ENCODE assay signal across 9 mouse cellular contexts in the genomic region with DNA sequence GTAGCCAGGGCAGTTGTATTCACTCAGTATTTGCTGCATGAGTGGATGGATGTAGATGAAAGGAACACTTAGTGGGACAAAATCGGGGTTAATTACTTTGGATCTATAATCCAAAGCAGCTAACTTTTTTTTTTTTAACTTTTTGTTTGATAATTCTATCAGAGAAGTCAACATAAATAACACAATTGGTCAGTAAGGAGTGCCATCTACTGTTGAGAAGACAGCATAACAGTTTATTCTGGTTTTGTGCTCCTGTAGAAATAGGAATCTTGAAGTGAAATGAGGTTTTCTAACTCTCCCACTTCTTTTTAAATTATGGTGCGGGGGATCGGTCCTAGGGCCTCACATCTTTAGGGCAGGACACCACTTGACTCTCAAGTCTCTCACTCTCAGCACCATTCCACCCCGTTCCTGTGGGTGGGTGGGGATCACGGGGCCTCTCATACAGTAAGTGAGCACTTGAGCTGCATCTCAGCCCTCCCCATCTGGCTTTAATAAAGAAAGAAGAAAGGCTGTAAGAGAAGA.
A peak's percentile ranks its signal among the peaks of the same experiment; 100 is the strongest.
DNase-seq lines count a peak whose midpoint lies in the region; ATAC-seq and TF ChIP-seq lines count a peak whose summit lies in the region.
"Had no signal": no experiment of that assay in that cellular context is flagged by ENCODE, and none has a peak within 500 bp of the region (broad histone marks: within the 10 kb centered on the region; RNA-seq: fewer than 3 reads in every experiment).

No protein-coding gene starts in this region.

- H3K27me3 ChIP-seq in forebrain, postnatal 0 days (ENCODE audit: insufficient read depth, low read length), result no peaks in the 10 kb centered on the region
- no peaks in the 10 kb centered on the region for H3K27me3 ChIP-seq in forebrain, embryonic 15.5 days
- H3K27me3 ChIP-seq in lung, postnatal 0 days (replicated peaks; ENCODE audit: insufficient read depth, low read length), result no peaks in the 10 kb centered on the region

- no peak overlapping the region for H3K4me3 ChIP-seq in forebrain, postnatal 0 days (ENCODE audit: low read depth, low read length)
- H3K4me3 ChIP-seq in forebrain, embryonic 15.5 days, result no peak overlapping the region
- no peak overlapping the region for H3K4me3 ChIP-seq in lung, postnatal 0 days (ENCODE audit: low read depth, low read length)

- no peak for ATAC-seq in forebrain, postnatal 0 days
- no peak for ATAC-seq in forebrain, embryonic 15.5 days (replicated peaks)
- ATAC-seq in lung, postnatal 0 days, result no peak

- peak; percentile 36 for DNase-seq in forebrain, postnatal 0 days
- DNase-seq in lung, postnatal 0 days (ENCODE audit: low spot score), result peak; percentile 75
- DNase-seq in lung, postnatal 14 days, result no peak
- peak; percentile 25 for DNase-seq in c-Kit-positive CD71-positive TER-119-positive erythroid progenitor cells, embryonic 14.5 days (ENCODE audit: low spot score)
- peak; percentile 4 for DNase-seq in skeletal muscle tissue, adult 2 months (ENCODE audit: low read depth, low spot score)
- no peak for DNase-seq in urinary bladder, postnatal 36 days (ENCODE audit: low spot score in 2 of 2)
- DNase-seq in thymus, adult 18-20 months, result no peak
- DNase-seq: lung, postnatal 4 days had no signal

- TF ChIP-seq EP300 in lung, postnatal 0 days (IDR thresholded peaks at IDR 0.05), result no peak

- TF ChIP-seq CTCF in forebrain, postnatal 0 days (IDR thresholded peaks at IDR 0.05; ENCODE audit: low read depth), result peak; percentile 61
- peak; percentile 67 for TF ChIP-seq CTCF in lung, postnatal 0 days (IDR thresholded peaks at IDR 0.05)

- no peaks in the 10 kb centered on the region for H3K36me3 ChIP-seq in forebrain, postnatal 0 days (ENCODE audit: insufficient read depth)
- H3K36me3 ChIP-seq in forebrain, embryonic 15.5 days, result no peaks in the 10 kb centered on the region
- no peaks in the 10 kb centered on the region for H3K36me3 ChIP-seq in lung, postnatal 0 days (ENCODE audit: insufficient read depth, low read length)

- H3K27ac ChIP-seq in forebrain, postnatal 0 days (ENCODE audit: low read depth, low read length), result no peak overlapping the region
- no peak overlapping the region for H3K27ac ChIP-seq in forebrain, embryonic 15.5 days (replicated peaks)
- H3K27ac ChIP-seq in lung, postnatal 0 days (ENCODE audit: low read length), result no peak overlapping the region

- H3K9me3 ChIP-seq in forebrain, postnatal 0 days (ENCODE audit: low read length), result no peaks in the 10 kb centered on the region
- no peaks in the 10 kb centered on the region for H3K9me3 ChIP-seq in forebrain, embryonic 15.5 days
- H3K9me3 ChIP-seq in lung, postnatal 0 days (ENCODE audit: low read length), result no peaks in the 10 kb centered on the region

- 49% methylated on average over 5 of the region's 5 CpGs for WGBS in forebrain, postnatal 0 days
- WGBS in forebrain, embryonic 15.5 days, result 54% methylated on average over 5 of the region's 5 CpGs
- WGBS in lung, postnatal 0 days, result 40% methylated on average over 5 of the region's 5 CpGs

- no peaks in the 10 kb centered on the region for H3K4me1 ChIP-seq in forebrain, postnatal 0 days (ENCODE audit: insufficient read depth)
- H3K4me1 ChIP-seq in forebrain, embryonic 15.5 days, result no peaks in the 10 kb centered on the region
- no peaks in the 10 kb centered on the region for H3K4me1 ChIP-seq in lung, postnatal 0 days (ENCODE audit: insufficient read depth, low read depth, low read length)

- no peak overlapping the region for H3K4me2 ChIP-seq in forebrain, postnatal 0 days (ENCODE audit: low read depth)
- no peak overlapping the region for H3K4me2 ChIP-seq in forebrain, embryonic 15.5 days (replicated peaks)
- no peak overlapping the region for H3K4me2 ChIP-seq in lung, postnatal 0 days (replicated peaks; ENCODE audit: low read depth, low read length)

- no peak overlapping the region for H3K9ac ChIP-seq in forebrain, postnatal 0 days
- no peak overlapping the region for H3K9ac ChIP-seq in forebrain, embryonic 15.5 days (replicated peaks)
- H3K9ac ChIP-seq in lung, postnatal 0 days (replicated peaks; ENCODE audit: low read depth), result no peak overlapping the region

Comparison
In these comparisons a context has a peak if more than half of its experiments do, and no peak if none do; other contexts are left out.
1. DNase-seq: peak in forebrain, postnatal 0 days (single experiment), lung, postnatal 0 days (single experiment), c-Kit-positive CD71-positive TER-119-positive erythroid progenitor cells, embryonic 14.5 days (single experiment) and skeletal muscle tissue, adult 2 months (single experiment); none in lung, postnatal 14 days (single experiment), urinary bladder, postnatal 36 days (0 of 2) and thymus, adult 18-20 months (0 of 2).